Mouse (Mus musculus): ENCODE measurements around the gene Myl3. TPM values are rescaled to one million over a fixed set of nuclear protein-coding genes. Genes with fewer than 3 reads are reported as not detected.

Gene Myl3
- polyA plus RNA-seq, 1 experiment = not detected

GRCm38 (mm10) chr9:110775269-110776022 is 33.8 kb downstream of the Myl3 start:
- Histone ChIP-seq H3K27ac (ENCODE audit: insufficient read depth, low read depth, low read length) (no peak overlapping the region), H3K4me1 (ENCODE audit: control insufficient read depth, insufficient read depth, low read length) (no peaks in the 10 kb centered on the region), H3K4me3 (ENCODE audit: insufficient read depth, low read length) (no peak overlapping the region)
- no peak for TF ChIP-seq POLR2A (IDR thresholded peaks at IDR 0.05; ENCODE audit: borderline replicate concordance, low read depth, low read length)
- no peak for TF ChIP-seq CTCF (IDR thresholded peaks at IDR 0.05; ENCODE audit: low read depth, low read length)

DNA sequence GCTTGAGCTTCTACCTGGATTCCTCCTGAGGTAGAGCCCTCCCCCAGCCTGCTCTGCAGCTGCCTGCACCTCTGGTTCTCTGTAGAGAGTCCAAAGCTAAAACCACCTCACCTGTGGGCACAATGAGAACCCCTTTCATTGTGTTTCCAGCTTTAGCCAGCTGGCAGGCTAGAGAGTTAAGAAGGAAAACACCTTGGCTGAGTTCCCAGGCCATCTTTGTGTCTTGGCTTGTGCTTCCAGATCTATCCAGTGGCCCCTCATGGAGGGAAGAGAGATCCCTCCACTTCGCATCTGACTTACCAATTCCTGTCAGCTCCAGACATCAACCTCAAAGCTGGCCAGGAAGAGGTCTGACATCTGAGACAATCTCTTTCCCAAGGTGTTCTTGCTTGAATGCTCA is 36.4 kb downstream of the Myl3 start:
- Histone ChIP-seq H3K4me1 (ENCODE audit: control insufficient read depth, insufficient read depth, low read length) (peaks cover 7% of the 10 kb centered on the region), H3K27ac (ENCODE audit: insufficient read depth, low read depth, low read length) (no peak overlapping the region), H3K4me3 (ENCODE audit: insufficient read depth, low read length) (no peak overlapping the region)
- TF ChIP-seq POLR2A (IDR thresholded peaks at IDR 0.05; ENCODE audit: borderline replicate concordance, low read depth, low read length) = no peak
- no peak for TF ChIP-seq CTCF (IDR thresholded peaks at IDR 0.05; ENCODE audit: low read depth, low read length)

- no peak overlapping the region for H3K27ac ChIP-seq (ENCODE audit: insufficient read depth, low read depth, low read length)
- no peak for TF ChIP-seq POLR2A (IDR thresholded peaks at IDR 0.05; ENCODE audit: borderline replicate concordance, low read depth, low read length)
- TF ChIP-seq CTCF (IDR thresholded peaks at IDR 0.05; ENCODE audit: low read depth, low read length) = no peak
- H3K4me1 ChIP-seq (ENCODE audit: control insufficient read depth, insufficient read depth, low read length) = peaks cover 9% of the 10 kb centered on the region
- H3K4me3 ChIP-seq (ENCODE audit: insufficient read depth, low read length) = no peak overlapping the region
Observed at GRCm38 (mm10) chr9:110778559-110778958, 36.9 kb downstream of the Myl3 start.

GRCm38 (mm10) chr9:110779242-110779913 is 37.7 kb downstream of the Myl3 start:
- peaks cover 11% of the 10 kb centered on the region for H3K4me1 ChIP-seq (ENCODE audit: control insufficient read depth, insufficient read depth, low read length)
- 0 out of 2 replicates have a peak, but pooled peaks have one; percentile 10 for TF ChIP-seq CTCF (IDR thresholded peaks at IDR 0.05; ENCODE audit: low read depth, low read length)
- TF ChIP-seq POLR2A (IDR thresholded peaks at IDR 0.05; ENCODE audit: borderline replicate concordance, low read depth, low read length) = no peak
- H3K27ac ChIP-seq (ENCODE audit: insufficient read depth, low read depth, low read length) = no peak overlapping the region
- no peak overlapping the region for H3K4me3 ChIP-seq (ENCODE audit: insufficient read depth, low read length)

- H3K4me3 ChIP-seq (ENCODE audit: insufficient read depth, low read length) = peak overlapping the region; percentile 58
- peaks cover 16% of the 10 kb centered on the region for H3K4me1 ChIP-seq (ENCODE audit: control insufficient read depth, insufficient read depth, low read length)
- TF ChIP-seq POLR2A (IDR thresholded peaks at IDR 0.05; ENCODE audit: borderline replicate concordance, low read depth, low read length) = no peak
- peak; percentile 40; the same call in 1 of the 2 replicates for TF ChIP-seq CTCF (IDR thresholded peaks at IDR 0.05; ENCODE audit: low read depth, low read length)
- H3K27ac ChIP-seq (ENCODE audit: insufficient read depth, low read depth, low read length) = 0 out of 2 replicates have a peak overlapping the region, but pooled peaks have one; percentile 8
Observed at GRCm38 (mm10) chr9:110781256-110781721, 39.6 kb downstream of the Myl3 start.

GRCm38 (mm10) chr9:110781731-110782130 is 40.1 kb downstream of the Myl3 start:
- peak overlapping the region; percentile 58 for H3K4me3 ChIP-seq (ENCODE audit: insufficient read depth, low read length)

DNA sequence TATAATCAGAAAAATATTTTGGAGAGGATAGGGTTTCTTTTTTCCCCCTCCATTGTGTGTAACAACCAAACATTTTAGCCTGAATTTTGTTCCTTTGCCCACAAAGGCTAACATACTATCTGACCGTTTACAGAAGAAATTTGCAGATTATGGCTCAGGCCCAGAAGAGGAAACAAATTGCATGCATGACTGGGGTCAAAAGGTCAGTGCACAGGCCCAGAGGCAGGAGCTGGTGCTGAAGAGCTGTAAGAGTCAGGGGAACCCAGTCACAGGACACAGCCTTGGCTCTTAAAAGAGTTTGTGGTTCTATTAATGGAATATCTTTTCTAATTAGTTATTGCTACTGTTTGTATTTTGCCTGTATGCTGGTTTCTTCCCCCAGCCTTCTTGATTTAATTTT is 42.0 kb downstream of the Myl3 start:
- TF ChIP-seq POLR2A (IDR thresholded peaks at IDR 0.05; ENCODE audit: borderline replicate concordance, low read depth, low read length) = no peak
- TF ChIP-seq CTCF (IDR thresholded peaks at IDR 0.05; ENCODE audit: low read depth, low read length) = no peak
- Histone ChIP-seq H3K4me3 (ENCODE audit: insufficient read depth, low read length) (no peak overlapping the region), H3K4me1 (ENCODE audit: control insufficient read depth, insufficient read depth, low read length) (peaks cover 16% of the 10 kb centered on the region), H3K27ac (ENCODE audit: insufficient read depth, low read depth, low read length) (no peak overlapping the region)

More at GRCm38 (mm10) chr9:110781731-110782130, 40.1 kb downstream of the Myl3 start:
- H3K4me1 ChIP-seq (ENCODE audit: control insufficient read depth, insufficient read depth, low read length) = peaks cover 16% of the 10 kb centered on the region
- TF ChIP-seq CTCF (IDR thresholded peaks at IDR 0.05; ENCODE audit: low read depth, low read length) (no peak), POLR2A (IDR thresholded peaks at IDR 0.05; ENCODE audit: borderline replicate concordance, low read depth, low read length) (no peak)
- 0 out of 2 replicates have a peak overlapping the region, but pooled peaks have one; percentile 8 for H3K27ac ChIP-seq (ENCODE audit: insufficient read depth, low read depth, low read length)

DNA sequence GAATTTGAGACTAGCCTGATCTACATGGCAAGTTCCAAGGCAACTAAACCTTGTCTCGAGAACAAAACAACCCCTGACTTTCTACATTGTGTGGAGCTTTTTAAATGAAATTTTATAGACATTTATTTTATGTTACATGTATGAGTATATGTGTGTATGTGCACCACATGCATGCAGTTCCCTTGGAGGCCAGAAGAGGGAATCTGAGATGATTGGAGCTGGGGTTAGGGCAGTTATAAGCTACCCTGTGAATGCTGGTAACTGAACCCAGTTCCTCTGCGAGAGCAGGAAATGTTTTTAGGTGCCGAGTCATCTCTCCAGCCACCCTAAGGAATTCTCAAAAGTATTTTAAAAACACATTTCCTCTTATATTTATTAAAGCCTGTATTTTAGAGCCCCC is 46.5 kb downstream of the Myl3 start:
- no peak overlapping the region for H3K4me3 ChIP-seq (ENCODE audit: insufficient read depth, low read length)
- H3K4me1 ChIP-seq (ENCODE audit: control insufficient read depth, insufficient read depth, low read length) = peaks cover 8% of the 10 kb centered on the region
- TF ChIP-seq POLR2A (IDR thresholded peaks at IDR 0.05; ENCODE audit: borderline replicate concordance, low read depth, low read length) = no peak
- no peak for TF ChIP-seq CTCF (IDR thresholded peaks at IDR 0.05; ENCODE audit: low read depth, low read length)
- H3K27ac ChIP-seq (ENCODE audit: insufficient read depth, low read depth, low read length) = no peak overlapping the region

DNA sequence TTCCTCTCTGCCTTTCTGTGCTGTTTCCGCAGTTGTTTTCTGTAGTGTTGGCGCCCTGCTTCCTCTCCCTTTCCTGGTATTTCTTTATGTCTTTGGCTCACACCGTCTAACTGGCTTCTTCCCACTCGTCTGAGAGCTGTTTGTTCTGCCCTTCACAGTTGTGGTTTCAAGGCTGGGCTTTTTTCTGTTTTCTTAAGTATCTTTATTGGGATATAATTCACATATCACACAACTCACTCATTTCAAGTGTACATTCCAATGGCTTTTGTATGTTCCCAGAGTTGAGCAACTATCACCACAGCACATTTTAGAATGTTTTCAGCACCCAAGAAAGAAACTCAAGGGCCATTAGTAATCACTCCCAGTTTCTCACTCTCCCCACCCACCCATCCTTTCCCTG is 48.8 kb downstream of the Myl3 start:
- Histone ChIP-seq H3K4me3 (ENCODE audit: insufficient read depth, low read length) (no peak overlapping the region), H3K4me1 (ENCODE audit: control insufficient read depth, insufficient read depth, low read length) (no peaks in the 10 kb centered on the region), H3K27ac (ENCODE audit: insufficient read depth, low read depth, low read length) (no peak overlapping the region)
- no peak for TF ChIP-seq POLR2A (IDR thresholded peaks at IDR 0.05; ENCODE audit: borderline replicate concordance, low read depth, low read length)
- no peak for TF ChIP-seq CTCF (IDR thresholded peaks at IDR 0.05; ENCODE audit: low read depth, low read length)

GRCm38 (mm10) chr9:110797013-110797412 is 55.4 kb downstream of the Myl3 start:
- TF ChIP-seq CTCF (IDR thresholded peaks at IDR 0.05; ENCODE audit: low read depth, low read length) (no peak), POLR2A (IDR thresholded peaks at IDR 0.05; ENCODE audit: borderline replicate concordance, low read depth, low read length) (no peak)
- no peak overlapping the region for H3K27ac ChIP-seq (ENCODE audit: insufficient read depth, low read depth, low read length)
- H3K4me3 ChIP-seq (ENCODE audit: insufficient read depth, low read length) = no peak overlapping the region
- H3K4me1 ChIP-seq (ENCODE audit: control insufficient read depth, insufficient read depth, low read length) = no peaks in the 10 kb centered on the region
